Mouse (Mus musculus): ENCODE data around the gene Eed.

Eed gene

GRCm38 (mm10) chr7:89980485-89981422 lies at the start of gene Eed:
Eed (minus strand) TSS chr7:89980983.
- WGBS, result under 1% methylated on average over 87 of the region's 87 CpGs

GRCm38 (mm10) chr7:90029548-90030485 lies 49.0 kb upstream of the Eed start:
- WGBS, result 34% methylated on average over 20 of the region's 20 CpGs

- WGBS, result 9% methylated on average over 8 of the region's 8 CpGs
These were observed 48.2 kb upstream of the Eed start for GRCm38 (mm10) chr7:90028888-90029547.

GRCm38 (mm10) chr7:90024975-90025374 lies 44.2 kb upstream of the Eed start:
- WGBS, result 86% methylated on average over 6 of the region's 6 CpGs

- 47% methylated on average over 8 of the region's 9 CpGs for whole genome bisulfite sequencing
These were observed 42.4 kb upstream of the Eed start for GRCm38 (mm10) chr7:90022974-90023707.

GRCm38 (mm10) chr7:90020331-90020730 lies 39.5 kb upstream of the Eed start:
- WGBS, result 91% methylated on average over 6 of the region's 6 CpGs

GRCm38 (mm10) chr7:90019570-90019969 lies 38.8 kb upstream of the Eed start:
- 83% methylated on average over 10 of the region's 10 CpGs for WGBS

GRCm38 (mm10) chr7:90016930-90017588 lies 36.3 kb upstream of the Eed start:
- 28% methylated on average over 5 of the region's 5 CpGs for WGBS

GRCm38 (mm10) chr7:90016459-90016858 lies 35.7 kb upstream of the Eed start:
- 56% methylated on average over 4 of the region's 4 CpGs for WGBS

GRCm38 (mm10) chr7:90006667-90007653 lies 26.2 kb upstream of the Eed start:
- 76% methylated on average over 8 of the region's 8 CpGs for WGBS

- WGBS, result 96% methylated on average over 3 of the region's 3 CpGs
These were observed 24.0 kb upstream of the Eed start for GRCm38 (mm10) chr7:90004781-90005180.

- 91% methylated on average over 2 of the region's 2 CpGs for WGBS
These were observed 21.6 kb upstream of the Eed start for GRCm38 (mm10) chr7:90002375-90002774.

GRCm38 (mm10) chr7:89999491-89999890 lies 18.7 kb upstream of the Eed start:
- 97% methylated on average over 5 of the region's 5 CpGs for WGBS

- WGBS, result 86% methylated on average over 2 of the region's 2 CpGs
These were observed 17.8 kb upstream of the Eed start for GRCm38 (mm10) chr7:89998624-89999006.

GRCm38 (mm10) chr7:89998006-89998623 lies 17.3 kb upstream of the Eed start:
- WGBS, result 5% methylated on average over 10 of the region's 10 CpGs

- 36% methylated on average over 5 of the region's 5 CpGs for WGBS
These were observed 16.7 kb upstream of the Eed start for GRCm38 (mm10) chr7:89997526-89997925.

GRCm38 (mm10) chr7:89993091-89993490 lies 12.3 kb upstream of the Eed start:
- 78% methylated on average over 1 of the region's 1 CpGs for WGBS

GRCm38 (mm10) chr7:89983441-89983840 lies 2.7 kb upstream of the Eed start:
- 93% methylated on average over 2 of the region's 2 CpGs for WGBS

GRCm38 (mm10) chr7:89981557-89981956 lies 774 bp upstream of the Eed start:
- WGBS, result 3% methylated on average over 10 of the region's 10 CpGs

Measured in cerebral cortex, adult 2 months (tissue).